Mouse (Mus musculus) heart, adult 11 months (tissue): ENCODE results near the gene Pgs1.

Experiments
- DNase-seq: peaks from one replicate; pipeline ENCODE4 v3.0.0; 2022

Pgs1 gene

DNA sequence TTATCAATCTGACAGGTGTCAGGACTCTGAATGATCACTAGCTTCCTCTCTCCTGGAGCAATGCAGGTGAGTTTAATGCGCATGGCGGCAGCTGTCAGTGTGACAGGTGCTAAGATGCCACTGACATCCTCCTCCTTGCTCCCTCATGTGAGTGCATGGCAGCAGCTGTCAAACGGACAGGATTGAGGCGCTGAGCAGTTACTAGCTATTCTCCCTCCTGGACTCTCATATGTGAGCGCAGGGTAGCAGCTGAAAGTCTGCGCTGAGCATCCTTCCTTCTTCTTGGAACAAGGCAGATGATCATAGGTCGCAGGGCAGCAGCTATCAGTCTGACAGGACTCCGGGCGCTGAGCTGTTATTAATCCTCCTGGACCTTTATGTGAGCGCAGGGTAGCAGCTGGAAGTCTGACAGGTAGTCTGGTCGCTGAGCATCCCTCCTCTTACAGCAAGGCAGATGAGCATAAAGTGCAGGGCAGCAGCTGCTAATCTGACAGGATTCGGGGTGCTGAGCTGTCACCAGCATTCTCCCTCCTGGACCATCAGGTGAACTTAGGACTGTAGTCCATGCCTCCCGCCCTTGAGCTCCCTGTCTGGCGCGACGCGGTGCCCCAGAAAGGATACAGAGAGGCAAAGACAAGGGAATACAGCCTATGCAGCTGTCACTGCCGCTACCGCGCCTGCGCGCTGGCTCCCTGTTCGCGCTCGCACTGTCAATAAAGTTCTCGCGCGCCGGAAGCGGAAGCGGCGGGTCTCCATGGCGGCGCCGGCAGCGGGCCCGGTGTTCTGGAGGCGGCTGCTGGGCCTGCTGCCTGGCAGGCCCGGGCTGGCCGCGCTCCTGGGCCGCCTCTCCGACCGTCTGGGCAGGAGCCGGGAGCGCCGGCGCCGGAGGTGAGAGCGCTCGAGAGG, at the start of gene Pgs1:
Gene Pgs1, plus strand, starts transcription at position 167 of the 906 bp plus-strand sequence.
- peak; percentile 99 for DNase-seq

DNA sequence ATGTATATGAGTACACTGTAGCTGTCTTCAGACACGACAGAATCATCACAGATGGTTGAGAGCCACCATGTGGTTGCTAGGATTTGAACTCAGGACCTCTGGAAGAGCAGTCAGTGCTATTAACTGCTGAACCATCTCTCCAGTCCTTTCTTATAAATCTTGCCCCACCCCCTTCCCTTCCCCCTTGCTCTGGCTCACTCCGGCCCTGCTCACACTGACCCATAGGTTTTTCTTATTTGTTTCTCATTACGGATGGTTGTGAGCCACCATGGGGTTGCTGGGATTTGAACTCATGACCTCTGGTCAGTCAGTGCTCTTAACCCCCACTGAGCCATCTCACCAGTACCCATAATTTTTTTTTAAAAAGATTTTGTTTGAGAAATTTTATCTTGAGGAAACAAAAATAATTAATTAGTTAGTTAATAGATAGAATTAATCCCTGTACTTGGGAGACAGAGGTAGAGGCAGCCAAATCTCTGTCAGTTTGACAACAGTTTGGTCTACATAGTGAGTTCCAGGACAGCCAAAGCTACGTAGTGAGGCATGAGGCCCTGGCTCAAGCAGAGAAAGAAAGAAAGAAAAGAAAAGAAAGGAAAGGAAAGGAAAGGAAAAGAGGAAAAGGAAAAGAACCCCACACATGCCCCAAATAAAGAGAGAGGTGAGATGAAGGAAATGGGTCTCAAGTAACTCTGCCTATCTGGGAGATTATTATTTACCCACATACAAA, 46.9 kb upstream of the Pgs1 start:
- DNase-seq, result no peak

DNA sequence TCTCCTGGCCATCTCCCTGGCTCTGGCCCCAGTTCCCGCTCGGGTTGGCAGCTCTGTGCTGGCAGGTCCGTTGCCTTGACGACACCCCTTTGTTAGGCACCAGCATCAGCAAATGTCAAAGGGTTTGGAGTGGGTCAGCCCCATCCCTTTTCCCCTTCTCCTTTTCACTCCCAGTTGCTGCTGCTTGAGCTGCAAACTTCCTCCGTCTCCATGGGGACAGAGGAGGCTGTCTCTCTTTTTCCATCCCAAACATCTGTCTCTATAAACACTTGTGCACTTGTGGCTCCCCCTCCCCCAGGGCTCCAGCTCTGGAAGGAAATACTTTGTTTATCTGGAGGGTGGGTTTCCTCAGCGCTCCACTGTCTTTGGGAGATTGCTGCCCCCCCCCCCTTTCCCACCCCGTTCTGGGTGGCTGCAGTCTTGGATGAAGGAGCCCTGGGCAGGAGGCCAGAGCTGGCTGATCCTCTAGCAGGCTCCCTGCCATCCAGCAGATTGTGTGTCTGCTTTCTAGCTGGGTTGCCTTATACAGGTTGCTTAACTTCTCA, 46.3 kb upstream of the Pgs1 start:
- peak; percentile 99 for DNase-seq

DNA sequence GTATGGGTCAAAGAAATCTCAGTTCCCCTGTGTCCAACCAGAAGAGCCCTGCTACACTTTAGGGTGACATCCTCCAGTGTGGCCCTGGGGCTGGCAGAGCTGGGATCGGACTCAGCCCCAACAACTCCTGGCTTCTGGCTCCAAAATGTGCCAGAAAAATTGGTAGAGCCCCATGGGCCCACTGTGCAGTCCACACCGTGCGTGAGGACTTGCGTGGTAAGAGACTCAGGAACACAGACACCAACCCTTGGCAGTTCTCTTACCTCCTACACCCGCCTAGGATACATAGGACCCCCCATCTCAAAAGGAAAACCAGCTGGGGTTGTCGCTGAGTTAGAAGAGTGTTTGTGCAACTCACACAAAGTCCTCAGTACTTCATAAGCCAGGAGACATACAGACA, 45.2 kb upstream of the Pgs1 start:
- DNase-seq, result peak; percentile 92

DNA sequence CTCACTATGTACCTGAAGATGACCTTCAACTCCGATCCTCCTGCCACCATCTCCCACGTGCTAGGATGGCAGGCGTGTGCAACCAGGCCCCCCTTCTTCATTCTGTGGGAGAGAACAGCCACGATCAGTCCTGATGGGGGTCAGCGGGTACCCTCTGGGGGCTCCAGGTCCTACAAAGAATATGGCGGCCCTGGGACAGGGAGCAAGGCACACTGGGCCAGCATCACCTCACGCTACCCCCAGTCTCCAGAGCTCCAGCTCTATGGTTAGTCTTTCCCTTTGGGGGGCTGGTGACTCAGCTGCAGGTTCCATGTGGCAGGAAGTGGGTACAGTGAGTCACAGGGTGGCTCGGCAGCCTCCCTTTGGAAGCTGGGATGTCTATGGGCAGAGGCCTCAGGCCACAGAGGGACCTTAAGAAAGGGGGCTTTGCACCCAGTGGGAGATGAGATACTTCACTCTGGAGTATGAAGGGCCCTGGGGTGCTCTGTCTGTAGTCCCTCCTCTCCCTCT, 44.7 kb upstream of the Pgs1 start:
- DNase-seq, result peak; percentile 92

DNA sequence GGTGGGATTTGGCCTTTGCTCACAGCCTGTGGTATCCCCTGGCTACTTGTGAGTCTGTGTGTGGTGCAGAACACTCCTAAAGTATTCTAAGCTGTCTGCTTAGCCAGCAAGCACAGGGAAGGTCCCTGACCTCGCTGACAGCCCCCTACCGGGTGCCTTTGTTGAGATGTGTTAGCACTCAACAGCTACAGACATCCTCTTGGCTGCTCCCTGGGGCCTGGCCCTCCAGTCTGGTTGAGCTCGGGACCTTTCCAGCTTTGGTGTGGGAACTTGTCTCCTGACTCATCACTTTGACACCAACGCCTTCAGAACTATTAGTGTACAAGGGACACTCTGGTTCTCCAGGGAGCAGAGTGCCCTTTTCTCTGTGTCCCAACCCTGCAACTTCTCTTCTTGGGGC, 44.2 kb upstream of the Pgs1 start:
- peak; percentile 94 for DNase-seq

DNA sequence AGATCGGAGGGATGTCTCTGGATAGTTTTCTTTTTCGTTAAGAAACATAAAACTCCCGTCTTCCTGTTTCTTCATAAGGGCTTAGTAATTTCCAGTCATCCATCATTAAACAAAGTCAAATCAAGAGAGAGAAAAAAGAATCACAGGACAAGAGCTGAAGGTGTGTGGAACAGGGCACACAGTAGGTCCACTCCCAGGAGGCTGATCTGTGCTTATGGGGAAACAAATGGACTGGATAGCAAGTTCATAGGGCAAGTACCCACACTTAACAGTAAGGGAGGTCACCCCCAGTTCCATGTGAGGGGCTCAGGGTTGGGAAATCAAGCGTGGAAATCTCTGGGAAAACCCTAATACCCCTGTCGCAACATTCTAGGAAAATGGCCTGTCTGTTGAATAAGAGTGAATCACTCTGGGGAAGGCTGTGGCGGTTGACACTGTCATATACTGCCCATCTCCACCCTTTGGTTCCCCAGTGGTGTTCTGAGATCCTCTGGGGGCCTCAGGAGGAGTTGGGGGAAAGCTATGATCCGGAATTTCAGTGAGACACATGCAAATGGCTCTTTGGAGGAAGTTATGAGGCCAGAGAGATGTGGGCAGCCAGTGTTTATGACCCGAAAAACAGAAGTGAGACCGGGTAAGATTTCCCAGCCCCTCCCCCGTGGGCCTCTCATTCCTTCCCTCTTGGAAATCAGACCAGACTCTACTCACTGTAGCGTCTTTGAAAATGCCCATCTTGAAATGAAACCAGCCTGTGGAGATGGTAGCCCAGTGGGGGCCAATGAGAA, 39.7 kb upstream of the Pgs1 start:
- peak; percentile 98 for DNase-seq

DNA sequence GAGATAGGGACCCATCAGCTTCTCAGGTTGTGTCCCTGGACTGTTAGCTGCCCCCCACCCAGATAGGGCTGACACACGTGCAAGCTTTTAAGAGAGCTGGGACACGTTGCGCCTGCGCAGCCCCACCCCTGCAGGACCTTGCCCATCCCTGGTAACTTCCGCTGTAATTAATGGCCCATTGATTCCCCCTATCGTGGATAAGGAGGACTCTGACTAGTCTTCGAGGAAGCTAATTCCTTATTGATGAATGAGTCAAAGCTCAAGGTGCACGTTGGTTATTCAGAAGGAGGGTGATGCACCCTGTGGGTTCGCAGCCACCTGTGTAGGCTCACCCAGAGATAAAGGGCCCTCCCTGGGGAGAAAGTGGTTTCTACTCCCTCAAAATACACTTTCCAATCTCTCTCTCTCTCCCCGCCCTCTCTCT, 39.1 kb upstream of the Pgs1 start:
- no peak for DNase-seq

DNA sequence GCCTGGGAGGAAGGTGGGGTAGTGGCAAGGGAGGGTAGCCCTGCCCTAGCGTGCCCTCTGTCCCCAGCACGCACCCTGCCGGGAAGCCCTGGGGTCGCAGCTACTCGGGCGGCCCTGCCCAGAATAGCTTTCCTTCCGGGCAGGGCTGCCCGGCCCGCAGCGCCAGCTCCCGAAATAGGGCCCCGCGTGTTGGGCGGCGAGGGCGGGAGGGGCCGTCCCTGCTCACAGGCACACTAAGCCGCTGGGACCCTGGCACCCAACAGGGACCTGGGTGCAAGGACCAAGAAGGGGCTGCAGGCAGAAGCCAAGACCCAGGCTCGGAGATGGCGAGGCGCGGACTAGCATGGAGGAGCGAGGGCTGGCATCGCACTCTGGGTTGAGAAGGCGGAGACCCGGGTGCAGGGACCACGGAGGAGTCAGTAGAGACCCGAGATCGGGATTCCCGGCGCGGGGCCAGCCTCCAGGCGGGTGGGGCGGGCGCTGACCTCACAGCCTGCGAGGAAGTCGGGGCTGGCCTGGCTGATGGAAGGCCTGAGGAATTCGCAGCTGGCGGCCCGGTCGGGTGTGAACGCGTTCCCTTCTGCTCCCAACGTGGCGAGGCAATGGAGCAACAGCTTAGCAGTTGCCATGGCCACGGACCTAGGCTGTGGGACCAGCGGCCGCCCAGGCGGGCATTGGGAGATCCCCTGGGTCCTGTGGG, 36.5 kb upstream of the Pgs1 start:
- DNase-seq, result peak; percentile 99

DNA sequence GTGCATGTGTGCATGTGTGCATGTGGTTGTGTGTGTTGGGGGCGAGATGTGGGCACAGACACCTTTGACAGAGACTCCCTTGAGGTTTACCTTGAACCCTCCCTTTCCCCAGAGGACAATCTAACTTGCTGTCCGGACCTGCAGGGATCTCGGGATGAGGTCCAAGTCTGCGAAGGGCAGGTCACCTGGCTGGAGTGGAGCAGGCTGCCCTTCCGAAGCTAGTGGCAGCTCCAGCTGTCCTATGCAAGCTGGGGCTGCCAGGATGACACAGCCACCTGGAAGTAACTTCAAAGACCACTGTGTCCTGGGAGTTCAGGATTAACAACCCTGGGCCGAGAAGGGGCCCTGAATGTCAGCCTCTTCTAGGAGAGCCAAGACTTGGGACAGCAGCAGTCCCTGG, 34.7 kb upstream of the Pgs1 start:
- DNase-seq, result peak; percentile 94

DNA sequence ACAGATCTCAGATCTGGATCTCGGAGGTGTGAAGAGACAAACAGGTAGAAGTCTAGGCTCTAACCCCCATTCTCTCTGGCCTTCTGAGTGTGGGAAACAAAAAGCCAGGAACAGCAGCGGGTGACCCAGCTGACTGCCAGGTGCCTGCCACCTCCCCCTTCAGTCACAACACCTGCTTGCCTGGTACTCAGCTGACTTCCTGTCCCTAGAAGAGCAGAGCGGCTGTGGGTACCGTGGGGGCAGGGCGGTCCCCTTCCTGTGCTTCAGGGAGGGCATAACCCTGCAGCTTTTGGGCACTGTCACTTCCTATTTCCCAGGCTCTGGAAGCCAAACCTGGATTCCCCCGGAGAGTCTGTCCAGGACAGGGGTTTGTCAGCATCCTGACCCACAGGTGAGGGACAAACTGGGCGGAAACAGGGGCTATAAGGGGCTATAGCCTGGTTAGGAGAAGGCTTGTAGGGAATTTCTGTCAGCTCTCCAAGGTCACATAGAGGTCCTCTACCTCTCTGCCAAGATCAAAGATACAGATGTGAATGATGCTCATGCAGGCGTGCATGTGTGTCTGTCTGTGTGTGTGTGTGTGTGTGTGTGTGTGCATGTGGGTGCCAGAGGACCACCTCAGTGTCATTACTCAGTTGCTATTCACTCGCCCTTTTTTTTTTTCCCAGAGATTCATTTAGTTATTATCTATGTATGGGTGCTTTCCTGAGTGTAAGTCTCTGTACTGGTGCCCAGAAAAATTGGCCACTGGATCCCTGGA, 33.7 kb upstream of the Pgs1 start:
- DNase-seq, result peak; percentile 96

DNA sequence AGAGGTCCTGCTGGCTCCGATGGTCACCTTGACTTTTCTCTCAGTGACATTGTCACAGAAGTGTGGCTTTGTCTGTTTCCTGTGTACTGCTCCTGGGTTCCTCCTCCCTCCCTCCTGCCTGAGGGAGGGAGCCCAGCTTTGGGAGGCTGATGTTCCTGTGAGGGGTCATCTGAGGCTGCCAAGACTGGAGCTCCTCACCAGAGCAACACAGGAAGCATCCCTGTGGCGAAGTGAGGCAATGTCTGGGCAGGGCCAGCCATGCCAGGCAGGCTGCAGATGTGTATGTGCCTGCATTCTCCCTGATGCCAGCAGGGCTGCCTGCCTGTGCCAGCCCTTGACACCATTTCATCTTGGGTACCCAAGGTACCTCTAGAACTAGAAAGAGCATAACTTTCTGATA, 32.0 kb upstream of the Pgs1 start:
- peak; percentile 97 for DNase-seq

DNA sequence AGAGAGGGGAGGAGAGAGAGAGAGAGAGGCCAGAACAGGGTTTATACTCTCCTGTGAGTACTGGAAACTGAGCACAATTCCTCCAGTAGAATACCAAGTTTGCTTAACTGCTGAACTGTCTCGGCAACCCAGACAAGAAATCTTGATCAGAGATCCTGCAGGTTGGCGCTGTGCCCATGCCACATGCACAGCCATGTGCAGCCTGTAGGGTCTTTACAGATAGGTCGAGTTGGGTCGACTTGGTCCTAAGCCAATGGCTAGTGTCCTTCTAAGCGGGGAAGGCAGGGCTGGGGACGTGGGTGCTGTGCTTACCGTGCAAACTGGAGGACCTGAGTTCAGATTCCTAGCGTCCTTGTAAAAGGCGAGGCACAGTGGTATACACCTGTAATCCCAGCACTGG, 31.3 kb upstream of the Pgs1 start:
- DNase-seq, result peak; percentile 92

DNA sequence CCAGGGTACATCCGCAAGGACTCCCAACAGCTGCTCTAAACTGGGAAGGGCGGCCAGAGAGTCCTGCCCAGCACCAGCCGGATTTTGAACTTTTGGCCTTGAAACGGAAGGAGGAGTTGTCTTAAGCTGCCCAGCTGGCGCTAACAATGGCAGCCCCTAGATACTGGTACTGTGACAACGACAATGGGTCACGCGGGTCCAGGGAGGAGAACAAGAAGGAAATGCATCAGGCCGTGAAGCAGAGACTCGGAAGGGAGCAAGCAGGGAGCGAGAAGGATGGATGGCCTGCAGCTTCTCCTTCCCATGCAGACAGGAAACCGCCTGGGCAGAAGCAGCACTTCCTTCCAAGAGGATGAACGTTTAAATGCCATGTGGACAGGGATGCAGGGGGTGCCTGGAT, 30.5 kb upstream of the Pgs1 start:
- peak; percentile 98 for DNase-seq

DNA sequence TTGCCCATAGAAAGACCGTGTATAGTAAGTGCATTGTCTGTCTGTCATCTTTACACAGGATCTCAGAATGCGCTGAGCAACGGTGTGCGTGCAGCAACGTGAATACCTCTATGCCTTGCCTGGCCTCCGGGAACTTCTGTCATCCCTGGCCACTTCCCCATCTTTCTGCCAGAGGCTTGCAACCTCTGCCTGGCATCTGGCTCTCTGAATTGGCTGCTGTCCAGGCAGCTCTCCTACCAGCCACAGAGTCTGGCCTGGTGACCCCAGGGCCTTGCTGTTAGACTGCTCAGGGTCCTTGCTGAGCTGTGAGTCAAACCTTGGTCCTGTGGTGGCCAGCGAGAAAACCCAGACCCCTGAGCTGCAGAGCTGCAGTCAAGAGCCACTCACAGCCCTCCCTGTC, 27.9 kb upstream of the Pgs1 start:
- DNase-seq, result peak; percentile 95

DNA sequence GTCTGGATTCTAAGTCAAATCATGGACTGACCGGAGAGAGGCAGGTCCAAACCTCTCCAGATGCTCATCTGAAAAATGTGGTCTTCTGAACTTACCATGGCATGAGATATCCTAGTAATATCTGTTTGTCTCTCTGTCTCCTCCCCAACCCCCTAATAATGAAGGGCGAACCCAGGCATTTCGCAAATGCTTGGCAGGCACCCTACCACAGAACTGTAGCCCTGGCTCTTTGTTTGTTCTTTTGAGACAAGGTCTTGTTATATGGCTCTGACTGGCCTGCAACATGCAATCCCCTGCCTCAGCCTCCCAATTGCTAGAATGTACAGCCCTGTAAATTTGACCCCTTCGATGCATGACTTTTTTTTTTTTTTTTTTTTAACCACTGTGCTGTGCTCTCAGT, 26.9 kb upstream of the Pgs1 start:
- no peak for DNase-seq

DNA sequence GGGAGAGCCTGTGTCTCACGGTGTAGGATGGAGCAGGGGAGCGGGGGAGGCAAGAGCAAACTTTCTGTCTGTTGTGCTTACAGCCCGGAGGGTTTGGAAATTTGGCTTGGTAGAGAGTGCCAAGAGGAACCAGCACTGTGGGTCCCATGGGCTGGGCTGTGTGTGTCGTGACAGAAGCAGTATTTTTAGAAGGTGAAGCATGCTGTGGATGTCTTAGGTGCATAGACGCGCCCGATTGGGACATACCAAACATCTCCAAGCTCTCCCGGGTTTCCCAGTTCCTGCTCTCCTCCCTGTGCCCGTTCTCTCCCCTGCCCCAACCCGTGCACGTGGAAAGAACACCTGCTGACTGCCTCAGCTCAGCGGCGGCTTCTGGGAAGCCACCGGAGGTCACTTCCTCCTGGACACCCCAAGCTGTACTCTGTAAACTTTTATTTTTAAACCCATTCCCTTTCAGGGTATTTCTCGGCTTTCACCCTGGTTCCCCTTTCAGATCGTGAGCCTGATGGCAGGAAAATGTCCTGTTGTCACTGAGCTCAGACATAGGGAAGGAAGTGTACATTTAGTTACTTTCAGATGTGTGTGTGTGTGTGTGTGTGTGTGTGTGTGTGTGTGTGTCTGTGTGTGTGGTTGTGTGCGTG, 26.2 kb upstream of the Pgs1 start:
- DNase-seq, result peak; percentile 97

DNA sequence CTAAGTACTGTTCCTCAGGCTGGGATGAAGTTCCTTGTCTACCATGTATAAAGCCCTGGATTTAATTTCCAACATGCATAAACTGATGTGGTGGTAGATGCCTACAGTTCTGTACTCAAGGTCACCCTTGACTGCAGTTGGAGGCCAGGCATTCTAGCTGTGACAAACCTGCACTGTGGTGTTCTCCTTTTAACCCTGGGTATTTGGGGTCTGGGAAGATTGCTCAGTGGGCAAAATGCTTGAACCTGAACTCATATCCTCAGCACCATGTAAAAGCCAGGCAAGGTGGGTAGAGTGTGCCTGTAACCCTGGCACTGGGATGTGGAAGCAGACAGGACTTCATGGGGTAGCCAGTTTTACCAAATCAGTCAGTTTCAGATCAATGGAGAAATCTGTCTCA, 25.5 kb upstream of the Pgs1 start:
- DNase-seq, result peak; percentile 91

DNA sequence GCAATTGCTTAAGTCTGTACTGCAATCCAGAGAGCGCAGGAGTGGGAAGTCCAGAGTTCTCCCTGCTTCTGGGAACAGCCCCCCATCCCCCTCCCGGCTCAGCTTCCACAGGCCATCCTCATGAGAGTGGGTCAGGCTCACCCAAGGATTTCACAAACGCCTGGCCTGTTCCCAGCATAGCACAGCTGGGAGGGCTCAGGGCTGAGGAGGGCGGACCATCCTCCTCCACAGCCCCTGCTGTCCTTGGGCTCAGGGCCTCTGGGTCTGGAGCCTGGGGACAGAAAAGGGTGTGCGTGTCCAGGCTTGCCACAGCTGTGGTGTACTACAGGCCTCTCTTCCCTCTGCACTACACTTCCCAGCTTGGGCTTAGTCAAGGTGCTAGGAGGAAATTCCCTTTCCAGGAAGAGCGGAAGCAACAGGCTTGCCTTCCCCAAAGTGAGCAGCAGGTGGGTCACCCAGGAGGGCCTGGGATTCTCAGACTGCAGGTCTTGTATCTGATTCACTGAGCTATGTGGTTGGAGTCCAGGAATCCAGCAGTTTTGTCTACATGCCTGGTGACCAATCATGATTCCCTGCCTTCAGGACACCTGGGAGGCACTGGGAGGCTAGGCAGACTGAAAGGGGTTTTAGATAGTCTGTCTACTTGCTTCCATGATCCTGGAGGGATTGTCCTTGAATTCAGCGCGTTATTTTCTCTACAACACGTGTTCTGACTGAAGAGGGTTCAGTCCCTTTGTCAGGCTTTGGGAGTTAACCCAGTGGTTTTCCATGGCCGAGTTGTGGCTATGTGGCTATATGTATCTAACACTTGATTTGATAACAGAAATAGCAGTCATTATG, 23.6 kb upstream of the Pgs1 start:
- peak; percentile 100 for DNase-seq
